Mouse (Mus musculus): ENCODE results near the gene Tmem50b. TPM values are rescaled to one million over a fixed set of nuclear protein-coding genes. Genes with fewer than 3 reads are reported as not detected.
A peak's percentile ranks its signal among the peaks of the same experiment; 100 is the strongest.

Tmem50b gene
- polyA plus RNA-seq, 1 experiment = 27.7 TPM

DNA sequence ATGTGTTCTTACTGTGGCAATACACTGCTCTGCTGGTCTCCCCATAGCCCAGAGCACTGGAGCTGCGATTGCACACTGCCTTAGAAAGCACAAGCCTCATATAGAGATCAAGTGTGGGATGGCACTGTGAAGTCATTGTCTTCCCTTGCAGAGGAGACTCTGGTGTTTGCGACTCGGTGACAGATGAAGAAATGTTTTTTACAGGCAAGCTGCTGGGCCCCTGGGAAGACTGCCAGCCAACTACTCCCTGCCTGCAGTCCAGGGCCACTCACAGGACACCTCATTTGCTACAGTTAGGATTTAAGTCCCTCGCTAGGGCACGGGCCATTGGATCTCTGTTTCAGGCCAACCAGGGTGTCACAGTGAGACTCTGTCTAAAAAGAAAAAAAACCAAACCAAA lies 34.8 kb upstream of the Tmem50b start:
- TF ChIP-seq POLR2A (IDR thresholded peaks at IDR 0.05; ENCODE audit: low read depth, low read length) (no peak), CTCF (IDR thresholded peaks at IDR 0.05; ENCODE audit: borderline replicate concordance, insufficient read depth, low read length) (no peak)
- H3K4me1 ChIP-seq (ENCODE audit: control insufficient read depth, insufficient read depth, low read length) = no peaks in the 10 kb centered on the region
- H3K4me3 ChIP-seq (ENCODE audit: insufficient read depth, low read length) = no peak overlapping the region
- no peak overlapping the region for H3K27ac ChIP-seq (ENCODE audit: insufficient read depth, low read length)

DNA sequence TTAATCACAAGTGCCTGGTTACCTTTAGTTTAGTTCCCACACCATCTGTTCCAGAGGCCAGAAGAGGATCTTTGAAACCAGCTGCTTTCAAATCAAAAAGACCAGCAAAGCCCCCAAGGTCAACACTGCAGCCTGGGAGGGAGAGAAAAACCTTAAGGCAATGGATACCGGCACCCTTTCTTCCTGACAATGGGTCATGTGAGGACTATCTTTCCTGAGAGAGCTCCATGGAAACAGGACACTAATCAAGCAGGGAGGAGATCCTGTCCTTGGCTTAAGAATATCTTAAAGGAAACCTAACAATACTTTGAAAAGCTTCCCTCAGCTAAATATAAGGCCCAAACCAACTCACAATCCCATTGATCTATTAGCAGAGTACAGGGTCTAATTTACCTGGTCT lies 33.0 kb upstream of the Tmem50b start:
- Histone ChIP-seq H3K27ac (ENCODE audit: insufficient read depth, low read length) (no peak overlapping the region), H3K4me1 (ENCODE audit: control insufficient read depth, insufficient read depth, low read length) (no peaks in the 10 kb centered on the region), H3K4me3 (ENCODE audit: insufficient read depth, low read length) (no peak overlapping the region)
- TF ChIP-seq POLR2A (IDR thresholded peaks at IDR 0.05; ENCODE audit: low read depth, low read length) (no peak), CTCF (IDR thresholded peaks at IDR 0.05; ENCODE audit: borderline replicate concordance, insufficient read depth, low read length) (no peak)

DNA sequence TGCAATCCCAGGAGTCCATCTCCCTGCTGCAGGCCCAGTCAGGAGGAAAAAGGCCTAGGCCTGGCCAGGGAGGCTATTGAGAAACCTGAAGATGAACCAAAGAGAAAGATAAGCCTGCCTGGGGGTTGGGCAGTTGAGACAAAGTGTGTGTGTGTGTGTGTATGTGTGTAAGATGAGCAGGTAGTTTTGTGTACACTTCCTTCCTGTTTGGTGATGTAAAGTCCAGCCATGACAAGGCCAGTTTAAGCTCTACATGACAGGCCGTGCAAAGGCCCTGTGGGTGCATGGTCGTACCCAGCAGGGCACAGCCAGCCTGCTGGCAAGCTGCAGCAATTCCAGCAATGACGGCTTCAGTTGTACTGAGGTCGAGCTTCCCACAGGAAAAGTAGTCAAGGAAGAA lies 32.1 kb upstream of the Tmem50b start:
- TF ChIP-seq CTCF (IDR thresholded peaks at IDR 0.05; ENCODE audit: borderline replicate concordance, insufficient read depth, low read length) (no peak), POLR2A (IDR thresholded peaks at IDR 0.05; ENCODE audit: low read depth, low read length) (no peak)
- Histone ChIP-seq H3K4me3 (ENCODE audit: insufficient read depth, low read length) (no peak overlapping the region), H3K4me1 (ENCODE audit: control insufficient read depth, insufficient read depth, low read length) (no peaks in the 10 kb centered on the region), H3K27ac (ENCODE audit: insufficient read depth, low read length) (no peak overlapping the region)

DNA sequence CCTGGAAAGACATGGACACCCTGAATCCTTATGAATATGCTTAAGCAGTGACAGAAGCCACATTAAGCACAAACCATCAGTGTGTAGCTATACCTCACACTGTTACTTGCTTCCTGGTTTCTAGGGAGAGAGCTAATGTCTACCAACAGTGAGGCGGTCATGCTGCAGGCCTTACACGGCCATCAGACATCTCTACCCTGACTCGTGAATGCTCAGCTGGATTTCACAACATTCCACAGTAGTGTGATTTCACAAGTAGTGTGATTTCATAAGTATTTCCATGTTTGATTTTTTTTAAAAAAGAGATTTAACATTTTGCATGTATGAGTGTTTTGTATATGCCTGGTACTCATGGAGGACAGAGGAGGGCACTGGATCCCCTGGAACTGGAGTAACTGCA lies 31.1 kb upstream of the Tmem50b start:
- TF ChIP-seq POLR2A (IDR thresholded peaks at IDR 0.05; ENCODE audit: low read depth, low read length) (no peak), CTCF (IDR thresholded peaks at IDR 0.05; ENCODE audit: borderline replicate concordance, insufficient read depth, low read length) (no peak)
- H3K27ac ChIP-seq (ENCODE audit: insufficient read depth, low read length) = no peak overlapping the region
- H3K4me1 ChIP-seq (ENCODE audit: control insufficient read depth, insufficient read depth, low read length) = no peaks in the 10 kb centered on the region

DNA sequence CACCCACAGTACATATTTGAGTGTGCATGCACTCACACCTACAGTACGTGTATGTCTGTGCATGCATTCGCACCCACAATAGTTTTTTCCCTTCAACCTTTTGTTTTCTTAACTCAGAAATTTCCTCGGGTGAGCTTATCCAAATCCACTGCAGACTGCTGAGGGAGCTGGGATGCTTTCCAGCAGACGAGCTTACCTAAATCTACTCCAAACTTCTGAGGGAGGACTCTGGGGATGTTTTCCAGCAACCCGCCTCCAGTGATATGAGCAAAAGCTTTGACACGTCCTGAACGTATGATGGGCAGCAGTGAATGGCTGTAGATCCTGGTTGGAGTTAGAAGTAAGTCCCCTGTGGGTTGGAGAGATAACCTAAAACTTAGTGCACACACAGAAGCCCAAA lies 30.2 kb upstream of the Tmem50b start:
- no peak for TF ChIP-seq CTCF (IDR thresholded peaks at IDR 0.05; ENCODE audit: borderline replicate concordance, insufficient read depth, low read length)
- Histone ChIP-seq H3K27ac (ENCODE audit: insufficient read depth, low read length) (no peak overlapping the region), H3K4me3 (ENCODE audit: insufficient read depth, low read length) (no peak overlapping the region), H3K4me1 (ENCODE audit: control insufficient read depth, insufficient read depth, low read length) (no peaks in the 10 kb centered on the region)

More for the DNA sequence above, 31.1 kb upstream of the Tmem50b start:
- H3K4me3 ChIP-seq (ENCODE audit: insufficient read depth, low read length) = no peak overlapping the region

DNA sequence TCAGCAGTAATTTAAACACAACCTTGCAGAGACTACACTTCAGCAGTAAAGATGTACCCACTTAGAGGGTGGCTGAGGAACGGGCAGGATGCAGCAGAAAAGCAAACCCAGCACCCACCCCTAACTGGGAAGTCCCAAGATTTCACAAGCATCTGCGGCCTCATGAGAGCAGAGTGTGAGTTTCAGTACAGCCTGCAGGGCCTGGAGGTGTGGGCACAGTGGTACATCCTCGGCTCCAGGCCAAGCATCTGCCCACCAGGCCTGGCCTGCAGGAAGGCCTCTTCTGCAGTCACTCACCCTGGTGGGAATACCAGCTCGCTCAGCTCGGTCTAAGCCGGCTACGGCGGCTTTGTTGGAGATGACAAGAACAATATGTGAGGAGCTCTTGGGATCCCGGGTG lies 25.5 kb upstream of the Tmem50b start:
- TF ChIP-seq CTCF (IDR thresholded peaks at IDR 0.05; ENCODE audit: borderline replicate concordance, insufficient read depth, low read length) = no peak
- no peak for TF ChIP-seq POLR2A (IDR thresholded peaks at IDR 0.05; ENCODE audit: low read depth, low read length)
- H3K4me1 ChIP-seq (ENCODE audit: control insufficient read depth, insufficient read depth, low read length) = no peaks in the 10 kb centered on the region
- no peak overlapping the region for H3K4me3 ChIP-seq (ENCODE audit: insufficient read depth, low read length)
- H3K27ac ChIP-seq (ENCODE audit: insufficient read depth, low read length) = no peak overlapping the region

DNA sequence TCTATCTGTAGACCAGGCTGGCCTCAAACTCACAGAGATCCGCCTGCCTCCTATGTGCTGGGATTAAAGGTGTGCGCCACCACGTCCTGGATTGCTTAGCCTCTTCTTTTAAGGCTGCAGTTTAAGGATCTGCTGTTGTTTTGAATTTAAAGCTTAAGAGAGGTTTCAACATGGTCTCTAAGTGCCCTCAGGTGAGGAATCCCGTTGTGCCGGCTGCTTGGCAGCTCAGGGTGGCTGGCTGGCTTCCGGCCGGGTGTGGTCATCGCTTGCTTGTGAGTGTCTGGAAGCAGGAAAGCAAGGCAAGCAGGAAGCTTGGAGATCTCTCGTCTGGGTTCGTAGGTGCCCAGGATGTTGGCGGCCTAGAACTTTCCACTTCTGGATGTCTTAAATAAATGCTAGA lies 23.4 kb upstream of the Tmem50b start:
- Histone ChIP-seq H3K4me1 (ENCODE audit: control insufficient read depth, insufficient read depth, low read length) (no peaks in the 10 kb centered on the region), H3K4me3 (ENCODE audit: insufficient read depth, low read length) (no peak overlapping the region), H3K27ac (ENCODE audit: insufficient read depth, low read length) (no peak overlapping the region)
- TF ChIP-seq POLR2A (IDR thresholded peaks at IDR 0.05; ENCODE audit: low read depth, low read length) (no peak), CTCF (IDR thresholded peaks at IDR 0.05; ENCODE audit: borderline replicate concordance, insufficient read depth, low read length) (no peak)

DNA sequence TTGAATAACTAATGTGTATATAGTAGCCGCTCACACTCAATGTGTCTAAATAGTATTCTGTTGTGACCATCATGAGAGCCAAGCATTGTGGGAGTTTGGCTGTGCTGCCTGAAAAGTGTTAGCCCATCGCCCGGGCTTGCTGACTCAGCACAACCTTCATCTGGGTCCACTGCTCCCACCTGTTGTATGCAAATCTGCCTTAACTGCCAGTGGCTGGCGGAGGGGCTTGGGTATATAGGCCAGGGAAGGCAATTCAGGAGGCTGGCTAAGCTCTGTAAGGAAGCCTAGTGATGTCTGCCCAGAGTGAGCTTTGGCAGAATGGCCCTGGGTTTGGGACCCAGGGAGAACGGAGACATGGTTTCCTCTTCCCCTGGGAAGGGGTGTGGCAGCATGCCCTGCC lies 22.6 kb upstream of the Tmem50b start:
- TF ChIP-seq CTCF (IDR thresholded peaks at IDR 0.05; ENCODE audit: borderline replicate concordance, insufficient read depth, low read length) = no peak
- no peak for TF ChIP-seq POLR2A (IDR thresholded peaks at IDR 0.05; ENCODE audit: low read depth, low read length)
- H3K4me1 ChIP-seq (ENCODE audit: control insufficient read depth, insufficient read depth, low read length) = no peaks in the 10 kb centered on the region

DNA sequence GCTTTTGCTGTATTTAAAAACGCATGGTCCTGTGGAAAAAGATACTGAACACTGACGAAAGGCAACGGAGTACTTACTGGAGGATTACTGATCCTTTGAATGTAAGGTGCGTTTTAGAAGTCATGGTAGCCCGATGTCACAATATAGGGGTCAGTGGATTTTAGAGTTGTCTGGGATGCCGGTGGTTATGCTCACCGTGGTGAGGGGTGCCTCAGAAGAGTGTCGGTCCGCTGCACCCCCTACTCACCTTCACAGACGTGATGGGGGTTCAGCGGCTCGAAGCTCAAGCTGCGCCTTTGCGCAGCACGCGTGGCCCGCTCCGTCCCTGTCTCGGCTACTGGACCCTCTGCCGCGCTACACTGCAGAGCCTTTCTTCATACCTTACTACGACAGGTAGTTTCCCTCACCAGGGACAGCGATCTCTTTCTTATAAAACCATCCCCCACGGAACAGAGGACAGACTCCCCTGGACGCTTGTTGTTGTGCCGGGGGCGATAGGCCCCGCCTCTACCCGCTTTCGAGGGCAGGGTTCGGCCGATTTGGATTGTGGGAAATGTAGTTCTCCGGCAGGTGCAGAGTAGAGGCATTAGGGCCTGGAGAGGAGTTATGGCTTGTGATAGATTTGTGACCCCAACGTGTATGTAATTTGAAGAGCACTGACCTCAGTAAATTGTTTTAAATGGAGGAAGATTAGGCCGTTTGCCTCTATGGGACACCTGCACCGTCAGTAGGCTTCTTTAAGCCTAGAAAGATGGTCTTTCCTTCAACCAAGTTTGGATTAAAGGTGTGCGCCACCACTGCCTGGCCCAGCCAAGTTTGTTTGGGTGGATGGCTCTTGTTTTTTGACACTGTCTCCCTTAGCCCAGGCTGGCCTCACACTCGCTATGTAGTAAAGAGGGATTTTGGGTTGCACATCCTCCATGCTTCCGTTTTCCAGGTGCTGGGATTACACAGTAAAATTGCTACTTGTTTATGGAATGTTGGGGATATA lies 21.2 kb upstream of the Tmem50b start, which contains the start of gene Dnajc28:
TSS of gene Dnajc28 (minus strand) at position 516 of the 991 bp plus-strand sequence.
- Histone ChIP-seq H3K27ac (ENCODE audit: insufficient read depth, low read length) (no peak within 1 kb of the TSS), H3K4me1 (ENCODE audit: control insufficient read depth, insufficient read depth, low read length) (no peaks in the 10 kb centered on the region), H3K4me3 (ENCODE audit: insufficient read depth, low read length) (peak within 1 kb of the TSS; percentile 84)
- TF ChIP-seq POLR2A (IDR thresholded peaks at IDR 0.05; ENCODE audit: low read depth, low read length) (peak; percentile 43; the same call in 1 of the 2 replicates), CTCF (IDR thresholded peaks at IDR 0.05; ENCODE audit: borderline replicate concordance, insufficient read depth, low read length) (no peak)

More for the DNA sequence above, 22.6 kb upstream of the Tmem50b start:
- H3K4me3 ChIP-seq (ENCODE audit: insufficient read depth, low read length) = no peak overlapping the region
- no peak overlapping the region for H3K27ac ChIP-seq (ENCODE audit: insufficient read depth, low read length)

DNA sequence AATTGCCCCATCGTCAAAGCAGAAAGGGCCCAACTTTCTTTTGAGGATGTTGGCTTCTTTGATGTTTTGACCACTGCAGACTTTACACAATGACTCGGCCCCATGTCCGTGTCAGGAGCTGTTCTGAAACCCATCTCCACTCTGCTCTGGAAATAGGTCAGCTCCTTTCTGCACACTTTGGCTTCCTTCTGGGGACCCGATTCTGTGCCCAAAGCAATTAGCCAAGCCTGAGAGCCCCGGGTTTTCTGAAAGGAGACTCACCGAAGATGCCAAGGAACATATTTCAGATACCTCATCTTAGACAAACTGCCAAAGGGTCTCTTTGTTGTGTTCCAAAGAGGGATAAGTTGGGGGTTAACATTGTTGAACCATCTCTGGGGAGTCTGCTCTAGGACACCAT lies 17.0 kb upstream of the Tmem50b start:
- H3K4me1 ChIP-seq (ENCODE audit: control insufficient read depth, insufficient read depth, low read length) = no peaks in the 10 kb centered on the region
- H3K27ac ChIP-seq (ENCODE audit: insufficient read depth, low read length) = no peak overlapping the region
- no peak overlapping the region for H3K4me3 ChIP-seq (ENCODE audit: insufficient read depth, low read length)
- TF ChIP-seq POLR2A (IDR thresholded peaks at IDR 0.05; ENCODE audit: low read depth, low read length) (no peak), CTCF (IDR thresholded peaks at IDR 0.05; ENCODE audit: borderline replicate concordance, insufficient read depth, low read length) (no peak)
